Mouse (Mus musculus) thymus, adult 2 months (tissue): ENCODE results near the gene Gramd1a. TPM values are rescaled to one million over a fixed set of nuclear protein-coding genes. Genes with fewer than 3 reads are reported as not detected.

ENCODE experiments used
- DNase-seq: peaks from one replicate; pipeline ENCODE4 v3.0.0; 2021
- H3K27ac ChIP-seq: fragments of 200-500 bp; 2 replicates; pipeline ENCODE4 v1.5.1; 2012; ENCODE audit warnings: low read length, control low read depth; ENCODE audit not compliant: control insufficient read depth, insufficient read depth
- H3K27me3 ChIP-seq: fragments of 200-500 bp; 2 replicates; pipeline ENCODE4 v1.6.1; 2012; ENCODE audit warnings: mild to moderate bottlenecking, low read length, moderate library complexity, mixed read lengths; ENCODE audit not compliant: control insufficient read depth, insufficient read depth
- H3K36me3 ChIP-seq: fragments of 200-500 bp; 2 replicates; pipeline ENCODE4 v1.6.1; 2012; ENCODE audit warnings: mild to moderate bottlenecking, low read length, moderate library complexity; ENCODE audit not compliant: control insufficient read depth, insufficient read depth
- H3K4me1 ChIP-seq: fragments of 200-500 bp; replicated peaks from 2 replicates; pipeline ENCODE4 v1.6.1; 2012; ENCODE audit warnings: low read length; ENCODE audit not compliant: control insufficient read depth, insufficient read depth
- H3K4me3 ChIP-seq: fragments of 200-500 bp; 2 replicates; pipeline ENCODE4 v1.5.1; 2012; ENCODE audit warnings: mild to moderate bottlenecking, low read length, control low read depth, moderate library complexity; ENCODE audit not compliant: control insufficient read depth, insufficient read depth
- CTCF ChIP-seq: fragments of 200-500 bp; IDR thresholded peaks from 2 replicates; pipeline ENCODE4 v1.5.1; 2012; ENCODE audit warnings: mild to moderate bottlenecking, control low read depth, low read length, moderate library complexity, borderline replicate concordance; ENCODE audit not compliant: control insufficient read depth, poor library complexity, insufficient read depth; ENCODE audit errors: extremely low read depth
- POLR2A ChIP-seq: fragments of 200-500 bp; IDR thresholded peaks from 2 replicates; pipeline ENCODE4 v1.6.1; 2012; ENCODE audit warnings: mild to moderate bottlenecking, low read length, control low read depth, moderate library complexity; ENCODE audit not compliant: control insufficient read depth, poor library complexity, insufficient read depth; ENCODE audit errors: extremely low read depth
- WGBS: fragments of 180-500 bp; shearing (Covaris S2); methylation state at CpG from one replicate; pipeline ENCODE4 v1.1.7; 2018; 5-methylcytosine and 5-hydroxymethylcytosine counted together
- polyA plus RNA-seq: library from polyadenylated mRNA; depleted of rRNA; stranded (reverse); fragments of >200 nt; gene quantifications from 2 replicates; pipeline ENCODE4 v1.2.3, GENCODE M21; 2012

Gene Gramd1a
- polyA plus RNA-seq, 1 experiment = 790 TPM

DNA sequence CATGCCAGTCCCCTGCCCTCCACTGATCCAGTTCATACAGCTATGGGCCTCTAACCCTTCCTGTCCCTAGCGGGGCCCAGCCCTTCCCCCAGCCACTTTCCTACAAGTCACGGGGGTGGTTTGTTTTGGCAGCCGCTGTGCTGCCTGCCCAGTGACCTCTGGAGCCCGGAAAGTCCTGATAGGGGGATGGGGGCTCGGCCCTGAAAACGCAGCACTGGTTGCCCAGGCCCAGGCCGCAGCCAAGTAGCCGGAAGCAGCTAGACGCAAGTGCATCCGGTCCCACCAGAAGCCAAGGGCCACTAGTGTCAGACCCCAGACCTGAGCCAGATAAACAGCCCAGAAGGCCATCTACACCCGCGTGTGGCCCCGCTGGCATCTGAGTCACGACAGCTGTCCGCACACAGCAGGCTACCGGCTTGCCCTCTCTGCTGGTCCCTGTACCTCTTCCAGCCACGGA lies 40.1 kb downstream of the Gramd1a start:
- Histone ChIP-seq H3K36me3 (no peaks in the 10 kb centered on the region), H3K4me1 (peaks cover 7% of the 10 kb centered on the region; the same call in 1 of the 2 replicates), H3K27me3 (no peaks in the 10 kb centered on the region), H3K4me3 (no peak overlapping the region), H3K27ac (no peak overlapping the region)
- WGBS = 60% methylated on average over 17 of the region's 17 CpGs
- TF ChIP-seq CTCF (no peak), POLR2A (no peak)
- DNase-seq = no peak

DNA sequence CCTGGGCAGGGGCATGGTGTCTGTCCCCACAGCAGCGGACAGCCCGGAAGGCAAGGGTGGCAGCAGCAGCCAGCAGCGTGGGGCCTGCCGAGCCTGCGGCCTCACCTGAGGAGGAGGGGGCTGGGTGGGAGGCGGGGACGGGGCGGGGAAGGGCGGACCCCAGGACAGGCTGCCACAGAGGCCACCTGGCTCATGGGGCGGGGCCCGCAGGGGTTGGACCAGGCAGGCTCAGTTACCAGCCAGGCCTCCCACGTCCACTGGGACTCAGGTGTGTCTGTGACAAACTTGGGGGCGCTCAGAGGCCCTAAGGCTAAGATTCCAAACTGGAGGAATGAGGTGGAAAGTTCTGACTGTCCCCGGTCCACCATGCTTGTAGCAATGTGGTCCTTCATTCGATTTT lies 40.5 kb downstream of the Gramd1a start, which contains the start of gene Hpn:
Gene Hpn (minus strand): TSS at position 109 of the 400 bp plus-strand sequence.
- no peak within 1 kb of the TSS for H3K27ac ChIP-seq
- 76% methylated on average over 15 of the region's 15 CpGs for WGBS
- no peak for TF ChIP-seq CTCF
- no peak for TF ChIP-seq POLR2A
- no peak within 1 kb of the TSS for H3K4me3 ChIP-seq
- H3K36me3 ChIP-seq = no peaks in the 10 kb centered on the region
- H3K4me1 ChIP-seq = peaks cover 7% of the 10 kb centered on the region; the same call in 1 of the 2 replicates
- no peak for DNase-seq
- H3K27me3 ChIP-seq = no peaks in the 10 kb centered on the region

- no peaks in the 10 kb centered on the region for H3K27me3 ChIP-seq
- H3K4me3 ChIP-seq = no peak overlapping the region
- WGBS = 93% methylated on average over 10 of the region's 10 CpGs
- DNase-seq = no peak
- H3K4me1 ChIP-seq = peaks cover 7% of the 10 kb centered on the region; the same call in 1 of the 2 replicates
- H3K36me3 ChIP-seq = no peaks in the 10 kb centered on the region
- H3K27ac ChIP-seq = no peak overlapping the region
- no peak for TF ChIP-seq CTCF
- TF ChIP-seq POLR2A = no peak
These were observed 41.0 kb downstream of the Gramd1a start for GRCm38 (mm10) chr7:31114646-31115045.

DNA sequence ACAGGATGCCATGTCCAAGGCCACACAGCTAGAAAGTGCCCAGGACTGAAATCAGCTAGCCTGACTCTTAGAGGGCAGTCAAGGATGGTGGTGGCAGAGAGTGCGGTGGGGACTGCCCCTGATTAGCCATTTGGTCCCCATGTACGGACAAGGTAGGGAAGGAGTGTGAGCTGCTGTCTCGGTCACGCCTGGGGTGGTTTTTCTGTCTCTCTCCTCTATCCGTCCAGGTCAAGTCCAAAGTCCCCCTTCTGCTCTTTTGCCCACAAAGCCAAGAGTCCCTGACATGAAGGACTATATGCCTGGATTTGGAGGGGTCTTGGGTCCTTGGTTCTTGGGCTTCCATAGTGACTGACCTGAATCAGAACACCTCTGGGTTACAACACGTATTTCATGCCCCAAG lies 41.9 kb downstream of the Gramd1a start:
- no peak for TF ChIP-seq CTCF
- TF ChIP-seq POLR2A = no peak
- Histone ChIP-seq H3K36me3 (no peaks in the 10 kb centered on the region), H3K4me1 (peaks cover 7% of the 10 kb centered on the region; the same call in 1 of the 2 replicates), H3K27me3 (no peaks in the 10 kb centered on the region), H3K4me3 (no peak overlapping the region), H3K27ac (no peak overlapping the region)
- WGBS = 95% methylated on average over 6 of the region's 6 CpGs
- no peak for DNase-seq

DNA sequence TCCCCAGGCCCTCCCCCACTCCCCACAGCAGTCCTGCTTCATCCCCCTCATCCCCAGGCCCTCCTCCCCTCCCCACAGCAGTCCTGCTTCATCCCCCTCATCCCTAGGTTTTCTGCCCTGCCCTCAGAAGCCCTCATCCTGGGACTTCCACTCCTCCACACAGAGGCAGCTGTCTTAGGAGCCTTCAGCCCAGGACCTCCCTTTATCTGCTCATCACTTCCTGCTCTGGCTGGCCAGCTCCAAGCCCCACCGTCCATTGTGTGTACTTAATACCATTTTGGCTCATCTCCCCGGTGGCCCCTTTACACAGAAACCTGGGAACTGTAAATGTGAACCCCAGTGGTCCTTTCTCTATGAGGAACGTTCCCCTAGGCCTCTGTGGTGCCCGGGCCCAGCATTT lies 43.7 kb downstream of the Gramd1a start:
- no peak for TF ChIP-seq CTCF
- TF ChIP-seq POLR2A = no peak
- Histone ChIP-seq H3K36me3 (no peaks in the 10 kb centered on the region), H3K4me1 (peaks cover 8% of the 10 kb centered on the region), H3K4me3 (no peak overlapping the region), H3K27ac (no peak overlapping the region), H3K27me3 (no peaks in the 10 kb centered on the region)
- WGBS = 83% methylated on average over 4 of the region's 4 CpGs
- no peak for DNase-seq

DNA sequence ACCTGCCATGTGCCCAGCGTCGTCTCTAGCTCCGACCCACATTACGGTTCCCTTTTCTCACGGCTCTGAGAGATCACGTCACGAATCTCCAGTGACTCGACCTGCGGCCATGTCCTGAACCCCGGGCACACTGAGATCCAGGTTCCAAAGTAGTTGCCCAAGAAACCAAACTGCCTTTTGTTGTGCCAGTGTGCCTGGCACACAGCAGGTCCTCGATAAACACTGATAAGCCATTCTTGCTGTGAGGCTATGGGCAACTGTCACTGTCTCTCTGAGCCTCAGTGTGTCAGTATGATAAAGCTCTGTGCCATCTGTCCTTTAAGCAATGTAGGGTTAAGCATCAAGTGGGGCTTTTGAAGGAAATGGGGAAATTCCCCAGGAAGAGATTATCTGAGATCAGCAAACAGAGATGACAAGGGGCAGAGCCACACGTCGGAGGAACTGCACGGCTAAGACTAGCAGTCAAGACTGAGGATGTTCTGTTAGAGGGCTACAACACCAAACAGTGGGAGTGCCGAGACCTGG lies 44.8 kb downstream of the Gramd1a start:
- DNase-seq = no peak
- H3K36me3 ChIP-seq = no peaks in the 10 kb centered on the region
- no peak for TF ChIP-seq POLR2A
- TF ChIP-seq CTCF = no peak
- no peak overlapping the region for H3K27ac ChIP-seq
- no peak overlapping the region for H3K4me3 ChIP-seq
- peaks cover 15% of the 10 kb centered on the region for H3K4me1 ChIP-seq
- WGBS = 56% methylated on average over 15 of the region's 15 CpGs
- no peaks in the 10 kb centered on the region for H3K27me3 ChIP-seq
